7 mouse cellular contexts compared by ENCODE assay signal in genomic region chr11:116106154-116106962, GRCm38 (mm10). TPM values are rescaled to one million over a fixed set of nuclear protein-coding genes. Genes with fewer than 3 reads are reported as not detected.
DNase-seq lines count a peak whose midpoint lies in the region; ATAC-seq and TF ChIP-seq lines count a peak whose summit lies in the region.

No protein-coding gene starts in this region.

- no peak overlapping the region for H3K9ac ChIP-seq in lung, postnatal 0 days (replicated peaks; ENCODE audit: low read depth)
- H3K9ac ChIP-seq in hindbrain, embryonic 14.5 days, result no peak overlapping the region
- H3K9ac ChIP-seq in liver, embryonic 16.5 days (ENCODE audit: low read depth, low read length), result no peak overlapping the region

- peak overlapping the region; percentile 15; the same call in 1 of the 2 replicates for H3K4me2 ChIP-seq in lung, postnatal 0 days (replicated peaks; ENCODE audit: low read depth, low read length)
- H3K4me2 ChIP-seq in hindbrain, embryonic 14.5 days (replicated peaks), result 0 out of 2 replicates have a peak overlapping the region, but pooled peaks have one; percentile 7
- H3K4me2 ChIP-seq in liver, embryonic 16.5 days (ENCODE audit: low read depth, low read length), result peak overlapping the region; percentile 18; the same call in 1 of the 2 replicates

- ATAC-seq in lung, postnatal 0 days, result no peak
- no peak for ATAC-seq in hindbrain, embryonic 14.5 days (ENCODE audit: low FRiP score)
- no peak for ATAC-seq in liver, embryonic 16.5 days (ENCODE audit: low read depth)

- no peak for TF ChIP-seq CTCF in lung, postnatal 0 days (IDR thresholded peaks at IDR 0.05)

- H3K4me3 ChIP-seq in lung, postnatal 0 days (ENCODE audit: low read depth, low read length), result no peak overlapping the region
- no peak overlapping the region for H3K4me3 ChIP-seq in hindbrain, embryonic 14.5 days (replicated peaks; ENCODE audit: low read length)
- no peak overlapping the region for H3K4me3 ChIP-seq in liver, embryonic 16.5 days (ENCODE audit: low read depth, low read length)

- 0 out of 2 replicates have a peak, but pooled peaks cover 6% of the 10 kb centered on the region for H3K36me3 ChIP-seq in lung, postnatal 0 days (ENCODE audit: insufficient read depth, low read length)
- H3K36me3 ChIP-seq in hindbrain, embryonic 14.5 days (replicated peaks; ENCODE audit: control insufficient read depth, insufficient read depth), result no peaks in the 10 kb centered on the region
- H3K36me3 ChIP-seq in liver, embryonic 16.5 days (ENCODE audit: control insufficient read depth, insufficient read depth), result no peaks in the 10 kb centered on the region

- H3K9me3 ChIP-seq in lung, postnatal 0 days (ENCODE audit: low read length), result no peaks in the 10 kb centered on the region
- no peaks in the 10 kb centered on the region for H3K9me3 ChIP-seq in hindbrain, embryonic 14.5 days (ENCODE audit: control insufficient read depth, low read length)
- no peaks in the 10 kb centered on the region for H3K9me3 ChIP-seq in liver, embryonic 16.5 days (replicated peaks; ENCODE audit: control insufficient read depth, low read length)

- peaks cover 29% of the 10 kb centered on the region for H3K4me1 ChIP-seq in lung, postnatal 0 days (ENCODE audit: insufficient read depth, low read depth, low read length)
- peaks cover 39% of the 10 kb centered on the region for H3K4me1 ChIP-seq in hindbrain, embryonic 14.5 days (replicated peaks; ENCODE audit: control insufficient read depth, insufficient read depth, low read length)
- H3K4me1 ChIP-seq in liver, embryonic 16.5 days (ENCODE audit: control insufficient read depth, low read depth, low read length), result peaks cover 59% of the 10 kb centered on the region

- TF ChIP-seq EP300 in lung, postnatal 0 days (IDR thresholded peaks at IDR 0.05), result no peak

- no peak for DNase-seq in lung, postnatal 0 days (ENCODE audit: low spot score)
- no peak for DNase-seq in lung, postnatal 25 days (ENCODE audit: low spot score)
- DNase-seq in hindbrain, embryonic 14.5 days (ENCODE audit: low spot score), result no peak
- no peak for DNase-seq in cerebellum, postnatal 36 days
- no peak for DNase-seq in urinary bladder, postnatal 25 days (ENCODE audit: low spot score)
- DNase-seq in thymus, postnatal 14 days, result no peak

- H3K27ac ChIP-seq in lung, postnatal 0 days (ENCODE audit: low read length), result no peak overlapping the region
- H3K27ac ChIP-seq in hindbrain, embryonic 14.5 days, result no peak overlapping the region
- H3K27ac ChIP-seq in liver, embryonic 16.5 days (ENCODE audit: low read length), result no peak overlapping the region

- H3K27me3 ChIP-seq in lung, postnatal 0 days (replicated peaks; ENCODE audit: insufficient read depth, low read length), result 0 out of 2 replicates have a peak, but pooled peaks cover 10% of the 10 kb centered on the region
- H3K27me3 ChIP-seq in hindbrain, embryonic 14.5 days (ENCODE audit: control insufficient read depth, insufficient read depth, low read length), result peaks cover 60% of the 10 kb centered on the region
- peaks cover 41% of the 10 kb centered on the region for H3K27me3 ChIP-seq in liver, embryonic 16.5 days (ENCODE audit: control insufficient read depth, insufficient read depth, low read depth, low read length)

- WGBS in lung, postnatal 0 days, result 51% methylated on average over 32 of the region's 32 CpGs
- WGBS in hindbrain, embryonic 14.5 days, result 24% methylated on average over 32 of the region's 32 CpGs
- 32% methylated on average over 32 of the region's 32 CpGs for WGBS in liver, embryonic 16.5 days (ENCODE audit: insufficient replicate concordance)

RNA-seq across cellular contexts. Expression of gene Wbp2, which starts 19.6 kb away (rescaled TPM):
- polyA plus RNA-seq in lung, postnatal 0 days (2015; fragmentation: Nextera tagmentation; extraction: Ambion mirVana), result 84.8 and 108 TPM in 2 replicates
- polyA plus RNA-seq in hindbrain, embryonic 14.5 days (2014; fragmentation: Nextera tagmentation; extraction: Ambion mirVana), result 164 and 183 TPM in 2 replicates
- polyA plus RNA-seq in liver, embryonic 16.5 days (2015; fragmentation: Nextera tagmentation; extraction: Ambion mirVana), result 85.2 and 110 TPM in 2 replicates

RNA-seq across cellular contexts. Expression of gene Trim47, which starts 20.7 kb away (rescaled TPM):
- 26.3 and 28.8 TPM in 2 replicates for polyA plus RNA-seq in lung, postnatal 0 days (2015; fragmentation: Nextera tagmentation; extraction: Ambion mirVana)
- polyA plus RNA-seq in hindbrain, embryonic 14.5 days (2014; fragmentation: Nextera tagmentation; extraction: Ambion mirVana), result 9.4 and 10.6 TPM in 2 replicates
- polyA plus RNA-seq in liver, embryonic 16.5 days (2015; fragmentation: Nextera tagmentation; extraction: Ambion mirVana), result 5.1 and 6.2 TPM in 2 replicates

RNA-seq across cellular contexts. Expression of gene Trim65, which starts 24.6 kb away (rescaled TPM):
- 3.9 TPM in 2 replicates for polyA plus RNA-seq in lung, postnatal 0 days (2015; fragmentation: Nextera tagmentation; extraction: Ambion mirVana)
- 2.7 and 2.9 TPM in 2 replicates for polyA plus RNA-seq in hindbrain, embryonic 14.5 days (2014; fragmentation: Nextera tagmentation; extraction: Ambion mirVana)
- 1.2 and 1.5 TPM in 2 replicates for polyA plus RNA-seq in liver, embryonic 16.5 days (2015; fragmentation: Nextera tagmentation; extraction: Ambion mirVana)

RNA-seq across cellular contexts. Expression of gene Unc13d, which starts 28.6 kb away (rescaled TPM):
- polyA plus RNA-seq in lung, postnatal 0 days (2015; fragmentation: Nextera tagmentation; extraction: Ambion mirVana), result 14.9 and 25.3 TPM in 2 replicates
- 0.75 and 0.83 TPM in 2 replicates for polyA plus RNA-seq in hindbrain, embryonic 14.5 days (2014; fragmentation: Nextera tagmentation; extraction: Ambion mirVana)
- polyA plus RNA-seq in liver, embryonic 16.5 days (2015; fragmentation: Nextera tagmentation; extraction: Ambion mirVana), result 17.8 and 20.4 TPM in 2 replicates

RNA-seq across cellular contexts. Expression of gene Mrpl38, which starts 32.3 kb away (rescaled TPM):
- polyA plus RNA-seq in lung, postnatal 0 days (2015; fragmentation: Nextera tagmentation; extraction: Ambion mirVana), result 44.1 and 45.9 TPM in 2 replicates
- 79.4 and 83.1 TPM in 2 replicates for polyA plus RNA-seq in hindbrain, embryonic 14.5 days (2014; fragmentation: Nextera tagmentation; extraction: Ambion mirVana)
- 44.4 and 44.7 TPM in 2 replicates for polyA plus RNA-seq in liver, embryonic 16.5 days (2015; fragmentation: Nextera tagmentation; extraction: Ambion mirVana)
